Mouse (Mus musculus): ENCODE results near the gene Trmt13. TPM values are rescaled to one million over a fixed set of nuclear protein-coding genes. Genes with fewer than 3 reads are reported as not detected.
A peak's percentile ranks its signal among the peaks of the same experiment; 100 is the strongest.

Trmt13 gene
- polyA plus RNA-seq, 1 experiment from 2014 or later, result 30.3 TPM

DNA sequence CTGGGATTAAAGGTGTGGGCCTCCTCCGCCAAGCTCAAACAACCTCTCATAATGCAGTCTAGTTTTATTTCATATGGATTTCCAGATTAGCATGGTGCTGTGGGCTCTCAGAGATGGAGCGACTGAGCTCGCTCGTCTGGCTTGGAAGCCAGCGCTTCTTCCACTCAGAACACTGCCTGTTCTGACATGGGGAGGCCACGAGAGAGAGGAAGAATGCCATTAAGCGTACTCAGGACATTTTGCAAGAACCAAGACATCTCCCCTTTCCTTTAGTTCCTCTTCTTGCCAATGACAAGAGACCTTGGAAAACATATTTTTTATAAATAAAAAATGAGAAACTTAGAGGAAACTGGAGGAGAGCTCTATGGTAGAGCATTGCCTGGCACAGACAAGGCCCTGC, 34.4 kb upstream of the Trmt13 start:
- Histone ChIP-seq H3K9ac (no peak overlapping the region), H3K27ac (no peak overlapping the region), H3K9me3 (no peaks in the 10 kb centered on the region), H3K4me1 (replicated peaks) (peaks cover 9% of the 10 kb centered on the region), H3K4me3 (no peak overlapping the region), H3K4me2 (no peak overlapping the region), H3K36me3 (peaks cover 47% of the 10 kb centered on the region), H3K27me3 (no peaks in the 10 kb centered on the region)
- 94% methylated on average over 7 of the region's 7 CpGs for WGBS
- ATAC-seq (ENCODE audit: low FRiP score), result no peak

DNA sequence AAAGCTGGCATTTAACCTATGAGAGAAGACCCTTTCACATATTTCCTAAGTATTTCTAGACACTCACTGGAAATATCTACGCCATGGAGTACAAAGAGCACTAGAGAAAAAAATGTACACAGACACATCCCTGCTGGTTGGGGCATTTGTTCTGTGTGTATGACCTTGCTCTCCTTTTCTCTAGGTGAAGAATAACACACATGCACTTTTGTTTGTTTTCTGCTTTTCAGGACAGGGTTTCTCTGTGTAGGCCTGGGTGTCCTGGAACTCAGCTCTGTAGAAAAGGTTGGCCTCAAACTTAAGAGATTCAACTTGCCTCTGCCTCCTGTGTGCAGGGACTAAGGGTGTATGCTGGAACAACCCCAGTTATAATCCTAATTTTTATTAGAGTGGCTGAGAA, 32.0 kb upstream of the Trmt13 start:
- 90% methylated on average over 1 of the region's 1 CpGs for WGBS
- H3K27ac ChIP-seq, result no peak overlapping the region
- no peak for ATAC-seq (ENCODE audit: low FRiP score)
- no peak overlapping the region for H3K4me2 ChIP-seq
- H3K27me3 ChIP-seq, result no peaks in the 10 kb centered on the region
- H3K4me1 ChIP-seq (replicated peaks), result no peaks in the 10 kb centered on the region
- H3K4me3 ChIP-seq, result no peak overlapping the region
- H3K9ac ChIP-seq, result no peak overlapping the region
- no peaks in the 10 kb centered on the region for H3K9me3 ChIP-seq
- peaks cover 67% of the 10 kb centered on the region for H3K36me3 ChIP-seq

DNA sequence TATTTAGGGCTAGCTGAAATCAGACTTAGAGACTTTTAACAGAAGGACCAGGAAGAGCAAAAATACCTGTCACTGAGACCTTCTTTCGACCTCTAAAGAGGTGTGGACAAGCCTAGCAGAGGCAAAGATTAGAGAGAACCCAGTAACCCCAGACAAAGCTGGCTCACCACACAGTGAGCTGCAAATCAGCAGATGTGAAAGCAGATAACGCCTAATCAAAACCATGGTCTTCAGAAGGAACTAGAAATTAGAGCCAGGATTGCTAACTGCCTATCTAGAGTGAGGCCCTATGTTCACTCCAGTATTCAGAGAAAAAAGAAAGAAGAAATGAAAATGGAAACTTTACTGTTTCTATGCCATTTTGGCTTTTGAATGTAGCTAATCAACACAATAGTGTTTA, 28.0 kb upstream of the Trmt13 start:
- Histone ChIP-seq H3K9me3 (no peaks in the 10 kb centered on the region), H3K4me1 (replicated peaks) (no peaks in the 10 kb centered on the region), H3K27me3 (no peaks in the 10 kb centered on the region), H3K9ac (no peak overlapping the region), H3K4me2 (no peak overlapping the region), H3K4me3 (no peak overlapping the region), H3K27ac (no peak overlapping the region), H3K36me3 (peaks cover 88% of the 10 kb centered on the region)
- ATAC-seq (ENCODE audit: low FRiP score), result no peak
- WGBS, result 95% methylated on average over 2 of the region's 2 CpGs

DNA sequence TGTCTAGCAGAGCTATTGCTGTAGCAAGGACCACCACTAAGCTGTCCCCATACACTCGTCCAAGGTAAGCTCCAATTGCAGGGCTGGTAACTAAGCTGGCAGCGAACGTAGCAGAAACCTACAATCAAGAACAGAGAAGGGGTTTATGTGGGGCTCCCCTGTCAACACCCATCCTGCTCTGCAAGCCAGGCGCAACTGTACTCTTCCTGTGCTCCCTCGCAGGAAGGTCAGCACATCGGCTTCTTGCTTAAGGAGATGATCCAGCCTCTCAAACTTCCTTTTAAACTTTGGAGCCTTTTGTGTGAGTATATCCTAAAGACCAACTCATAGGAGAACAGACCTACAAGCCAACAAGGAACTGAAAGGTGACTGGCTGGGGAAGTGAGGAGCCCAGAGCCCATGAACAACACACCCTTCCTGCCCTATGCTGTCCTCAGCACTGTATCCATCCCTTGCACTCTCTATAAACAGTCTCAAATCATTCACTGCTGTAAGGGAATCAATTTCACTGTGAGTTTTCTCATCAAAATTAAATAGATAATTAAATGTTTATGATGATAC, 27.5 kb upstream of the Trmt13 start:
- peaks cover 89% of the 10 kb centered on the region for H3K36me3 ChIP-seq

DNA sequence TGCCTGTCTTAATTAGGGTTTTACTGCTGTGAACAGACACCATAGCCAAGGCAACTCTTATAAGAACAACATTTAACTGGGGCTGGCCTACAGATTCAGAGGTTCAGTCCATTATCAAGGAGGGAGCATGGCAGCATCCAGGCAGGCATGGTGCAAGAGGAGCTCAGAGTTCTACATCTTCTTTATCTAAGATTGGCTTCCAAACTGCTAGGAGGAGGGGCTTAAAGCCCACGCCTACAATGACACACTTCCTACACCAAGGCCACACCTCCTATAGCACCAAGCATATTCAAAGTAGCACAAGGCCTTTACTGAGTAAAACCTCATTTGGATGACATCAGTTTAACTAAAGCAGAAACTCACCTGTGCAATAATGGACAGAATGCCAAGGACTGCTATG, 25.6 kb upstream of the Trmt13 start:
- H3K9me3 ChIP-seq, result no peaks in the 10 kb centered on the region
- no peak overlapping the region for H3K4me2 ChIP-seq
- H3K4me3 ChIP-seq, result no peak overlapping the region
- no peak for ATAC-seq (ENCODE audit: low FRiP score)
- peaks cover 89% of the 10 kb centered on the region for H3K36me3 ChIP-seq
- WGBS, result 82% methylated on average over 1 of the region's 1 CpGs
- H3K9ac ChIP-seq, result no peak overlapping the region
- H3K27me3 ChIP-seq, result no peaks in the 10 kb centered on the region
- H3K27ac ChIP-seq, result no peak overlapping the region
- H3K4me1 ChIP-seq (replicated peaks), result peaks cover 6% of the 10 kb centered on the region

More for the DNA sequence above, 27.5 kb upstream of the Trmt13 start:
- Histone ChIP-seq H3K4me2 (no peak overlapping the region), H3K27me3 (no peaks in the 10 kb centered on the region), H3K9me3 (no peaks in the 10 kb centered on the region), H3K4me3 (no peak overlapping the region), H3K27ac (no peak overlapping the region), H3K9ac (no peak overlapping the region), H3K4me1 (replicated peaks) (no peaks in the 10 kb centered on the region)
- WGBS, result 95% methylated on average over 6 of the region's 6 CpGs
- no peak for ATAC-seq (ENCODE audit: low FRiP score)

DNA sequence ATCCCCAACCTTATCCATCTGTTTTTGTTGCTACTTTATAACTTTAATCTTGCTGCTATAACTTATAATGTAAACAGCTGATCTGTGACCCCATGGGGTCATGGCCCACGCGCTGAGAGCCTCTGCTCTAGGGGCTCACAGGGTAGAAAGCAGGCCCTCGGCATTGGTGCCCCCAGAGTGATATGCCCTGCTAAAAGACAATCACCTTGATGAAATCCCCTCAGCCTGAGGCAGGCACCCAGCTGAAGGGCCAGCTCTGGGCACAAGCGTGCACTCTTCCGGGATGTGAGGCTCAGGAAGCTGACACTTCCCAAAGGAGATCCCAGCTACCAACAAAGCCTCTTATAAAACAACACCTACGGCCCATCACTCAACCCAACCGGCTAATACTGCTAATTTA, 24.2 kb upstream of the Trmt13 start:
- H3K4me3 ChIP-seq, result no peak overlapping the region
- no peak overlapping the region for H3K4me2 ChIP-seq
- no peak for ATAC-seq (ENCODE audit: low FRiP score)
- H3K36me3 ChIP-seq, result peaks cover 92% of the 10 kb centered on the region
- H3K9ac ChIP-seq, result no peak overlapping the region
- no peaks in the 10 kb centered on the region for H3K9me3 ChIP-seq
- 91% methylated on average over 7 of the region's 7 CpGs for WGBS
- H3K4me1 ChIP-seq (replicated peaks), result peaks cover 6% of the 10 kb centered on the region
- H3K27me3 ChIP-seq, result no peaks in the 10 kb centered on the region
- no peak overlapping the region for H3K27ac ChIP-seq

DNA sequence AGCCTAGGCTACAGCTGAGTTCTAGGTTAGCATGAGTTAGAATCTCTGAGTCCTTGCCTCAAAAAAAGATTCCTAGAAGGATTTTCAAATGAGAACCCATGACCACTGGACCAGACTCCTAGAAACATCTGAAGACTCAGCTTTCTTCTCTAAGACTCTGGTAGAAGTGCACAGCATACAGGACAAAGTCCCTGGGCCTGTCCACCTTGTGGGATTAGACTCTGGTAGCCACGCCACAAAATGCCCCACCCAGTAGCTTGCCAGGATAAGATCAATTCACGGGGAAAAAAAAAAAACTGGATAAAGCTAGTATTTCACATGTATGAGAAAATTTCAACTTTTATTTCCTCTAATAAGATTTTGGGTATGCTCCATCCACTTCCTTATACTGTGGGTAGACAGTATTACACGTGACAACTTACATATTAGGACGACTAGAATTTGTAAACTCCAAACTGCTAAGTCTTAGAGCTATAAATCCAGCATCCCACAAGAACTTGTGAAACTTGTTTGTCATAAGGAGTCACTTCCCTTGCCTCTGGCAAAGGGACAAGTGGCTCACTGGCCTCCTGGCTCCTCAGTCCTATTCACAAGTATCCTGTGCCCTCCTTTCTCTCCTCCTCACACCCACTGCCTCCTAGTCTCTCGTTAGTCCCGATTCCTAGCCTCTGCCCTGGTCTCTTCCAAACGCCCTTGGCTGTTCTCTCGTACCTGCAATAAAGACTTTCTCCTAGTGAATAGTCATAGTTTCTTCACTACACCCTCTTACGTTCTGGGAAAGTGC, 23.5 kb upstream of the Trmt13 start:
- 91% methylated on average over 9 of the region's 9 CpGs for WGBS
- ATAC-seq (ENCODE audit: low FRiP score), result no peak

DNA sequence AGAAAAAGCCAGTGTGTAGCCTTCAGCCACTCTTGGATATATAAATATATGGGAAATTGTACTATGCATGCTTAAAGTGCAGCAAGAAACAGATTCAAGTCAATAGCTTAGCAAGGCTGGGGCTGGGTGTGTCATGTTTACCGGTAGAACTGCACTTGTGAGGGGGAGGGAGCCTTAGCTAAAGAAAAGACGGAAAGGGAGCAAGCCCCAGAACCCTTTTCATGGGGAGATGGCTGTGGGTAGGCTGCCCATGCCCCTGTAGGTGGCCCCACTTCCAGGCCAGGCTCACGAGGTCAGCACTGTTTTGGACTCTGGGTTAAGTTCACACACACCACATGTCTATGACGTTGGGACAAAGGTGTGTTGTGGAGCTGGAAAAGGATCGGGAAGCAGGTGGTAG, 21.4 kb upstream of the Trmt13 start:
- Histone ChIP-seq H3K27ac (peak overlapping the region; percentile 66; the same call in 1 of the 2 replicates), H3K27me3 (no peaks in the 10 kb centered on the region), H3K4me2 (no peak overlapping the region), H3K9me3 (no peaks in the 10 kb centered on the region), H3K9ac (no peak overlapping the region), H3K4me3 (no peak overlapping the region), H3K36me3 (peaks cover 88% of the 10 kb centered on the region), H3K4me1 (replicated peaks) (peaks cover 6% of the 10 kb centered on the region)
- WGBS, result 73% methylated on average over 5 of the region's 5 CpGs
- no peak for ATAC-seq (ENCODE audit: low FRiP score)

More for the DNA sequence above, 23.5 kb upstream of the Trmt13 start:
- no peak overlapping the region for H3K9ac ChIP-seq
- H3K27ac ChIP-seq, result no peak overlapping the region
- no peak overlapping the region for H3K4me3 ChIP-seq
- H3K9me3 ChIP-seq, result no peaks in the 10 kb centered on the region
- peaks cover 91% of the 10 kb centered on the region for H3K36me3 ChIP-seq
- no peaks in the 10 kb centered on the region for H3K27me3 ChIP-seq
- H3K4me1 ChIP-seq (replicated peaks), result peaks cover 6% of the 10 kb centered on the region
- no peak overlapping the region for H3K4me2 ChIP-seq

DNA sequence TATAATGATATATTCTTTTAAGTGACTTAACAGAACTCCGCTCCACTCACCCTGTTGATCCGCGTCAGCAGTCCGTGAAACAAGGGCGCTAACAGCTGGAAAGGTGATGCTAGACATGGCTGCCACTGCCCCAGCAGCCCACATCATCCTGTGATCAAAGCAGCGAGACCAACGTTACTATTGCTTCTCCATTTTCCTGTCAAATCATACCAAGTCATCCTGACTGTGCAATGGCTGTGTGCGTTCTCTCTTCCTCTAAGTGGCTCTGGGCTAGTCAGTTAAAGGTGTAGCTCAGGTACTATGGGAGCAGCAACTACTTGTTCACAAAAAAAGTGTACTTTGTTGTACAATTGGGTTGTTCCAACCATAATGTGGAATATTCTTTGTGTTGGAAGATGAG, 20.5 kb upstream of the Trmt13 start:
- WGBS, result 97% methylated on average over 8 of the region's 8 CpGs
- H3K27me3 ChIP-seq, result no peaks in the 10 kb centered on the region
- no peak overlapping the region for H3K4me3 ChIP-seq
- H3K4me1 ChIP-seq (replicated peaks), result peaks cover 6% of the 10 kb centered on the region
- H3K36me3 ChIP-seq, result peaks cover 87% of the 10 kb centered on the region
- no peak for ATAC-seq (ENCODE audit: low FRiP score)
- no peak overlapping the region for H3K27ac ChIP-seq
- H3K9ac ChIP-seq, result no peak overlapping the region
- H3K9me3 ChIP-seq, result no peaks in the 10 kb centered on the region
- H3K4me2 ChIP-seq, result no peak overlapping the region

DNA sequence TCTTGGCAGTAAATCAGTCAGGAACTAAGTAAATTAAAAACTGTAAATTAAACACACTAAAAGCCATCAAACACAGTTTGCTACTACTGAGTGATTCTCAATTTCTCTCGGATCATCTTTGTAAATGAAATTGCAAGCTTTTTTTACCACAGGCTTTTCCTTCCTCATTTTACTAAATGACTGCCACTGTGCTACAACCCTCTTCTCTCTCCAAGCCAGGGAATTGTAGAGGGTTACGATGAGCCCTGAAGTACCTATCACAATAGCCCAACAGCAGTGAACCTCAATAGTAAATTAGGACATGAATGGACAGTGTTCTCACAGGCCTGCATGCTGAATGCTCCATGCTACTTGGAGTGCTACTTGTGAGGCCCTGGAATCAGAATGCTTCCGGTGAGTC, 19.7 kb upstream of the Trmt13 start:
- Histone ChIP-seq H3K4me3 (no peak overlapping the region), H3K4me1 (replicated peaks) (peaks cover 6% of the 10 kb centered on the region), H3K9ac (no peak overlapping the region), H3K27ac (no peak overlapping the region), H3K9me3 (no peaks in the 10 kb centered on the region), H3K27me3 (no peaks in the 10 kb centered on the region), H3K36me3 (peaks cover 79% of the 10 kb centered on the region), H3K4me2 (no peak overlapping the region)
- no peak for ATAC-seq (ENCODE audit: low FRiP score)
- 94% methylated on average over 3 of the region's 3 CpGs for WGBS

DNA sequence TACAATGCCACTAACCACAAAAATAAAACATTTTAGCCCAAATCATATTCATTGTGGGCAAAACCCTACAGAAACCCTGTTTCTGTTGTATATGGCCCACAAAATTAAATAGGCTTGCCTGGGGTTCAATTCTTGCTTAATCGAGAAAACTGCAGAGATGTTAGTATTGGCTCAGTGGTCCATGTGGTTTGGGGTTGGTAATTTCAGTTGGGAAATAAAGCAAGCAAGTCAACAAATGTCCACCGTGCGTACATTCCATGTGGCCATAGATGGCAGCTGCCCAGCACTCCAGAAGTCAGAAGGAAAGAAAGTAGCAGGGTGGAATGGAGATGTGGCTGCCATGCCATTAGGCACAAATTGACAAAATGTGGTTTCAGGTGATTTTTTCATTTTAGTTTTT, 18.6 kb upstream of the Trmt13 start:
- Histone ChIP-seq H3K4me2 (no peak overlapping the region), H3K4me1 (replicated peaks) (peaks cover 6% of the 10 kb centered on the region), H3K4me3 (no peak overlapping the region), H3K27ac (no peak overlapping the region), H3K36me3 (peaks cover 68% of the 10 kb centered on the region), H3K27me3 (no peaks in the 10 kb centered on the region), H3K9ac (no peak overlapping the region), H3K9me3 (no peaks in the 10 kb centered on the region)
- ATAC-seq (ENCODE audit: low FRiP score), result no peak
- WGBS, result 91% methylated on average over 3 of the region's 3 CpGs

DNA sequence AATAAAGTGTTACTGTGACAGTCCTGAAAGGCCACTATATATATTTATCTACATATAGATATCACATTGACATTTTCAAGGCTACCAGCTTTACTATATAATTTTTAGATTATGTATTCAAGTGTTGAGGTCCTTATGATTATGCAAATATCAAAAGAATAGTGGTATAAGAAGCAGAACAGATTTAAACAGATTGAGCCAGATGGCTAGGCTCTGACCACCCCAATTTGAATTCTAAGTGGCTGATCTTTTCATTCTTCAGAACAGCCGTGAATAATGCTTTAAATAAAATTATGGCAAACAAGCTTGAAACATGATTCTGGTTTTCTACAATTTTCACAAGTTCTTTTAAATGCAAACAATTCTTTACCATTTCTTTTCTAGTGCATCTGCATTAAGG, 17.1 kb upstream of the Trmt13 start:
- H3K9me3 ChIP-seq, result no peaks in the 10 kb centered on the region
- 68% methylated on average over 1 of the region's 1 CpGs for WGBS
- no peak overlapping the region for H3K9ac ChIP-seq
- no peak overlapping the region for H3K27ac ChIP-seq
- peaks cover 57% of the 10 kb centered on the region for H3K36me3 ChIP-seq
- no peak for ATAC-seq (ENCODE audit: low FRiP score)
- no peak overlapping the region for H3K4me3 ChIP-seq
- H3K4me2 ChIP-seq, result no peak overlapping the region
- peaks cover 6% of the 10 kb centered on the region for H3K4me1 ChIP-seq (replicated peaks)
- H3K27me3 ChIP-seq, result no peaks in the 10 kb centered on the region

DNA sequence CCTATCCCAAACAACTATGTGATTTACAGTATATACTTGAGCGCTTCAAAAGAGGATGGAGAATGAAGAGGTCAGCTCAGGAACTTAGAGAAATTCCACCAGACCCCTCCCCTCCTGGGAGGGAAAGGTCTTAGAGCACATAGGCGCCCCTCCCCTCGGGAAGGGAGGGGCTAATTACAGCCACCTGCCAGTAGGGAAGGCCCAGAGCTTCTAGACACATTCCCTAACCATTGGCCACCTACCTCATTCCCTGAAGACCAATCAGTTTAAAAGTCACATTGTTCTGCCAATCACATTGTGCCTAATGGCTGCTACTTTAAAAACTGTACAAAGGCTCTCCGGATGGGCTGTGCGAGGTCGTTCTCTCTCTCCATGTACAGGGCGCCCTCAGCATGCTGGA, 8.3 kb upstream of the Trmt13 start:
- Histone ChIP-seq H3K36me3 (peaks cover 36% of the 10 kb centered on the region), H3K27ac (no peak overlapping the region), H3K4me1 (replicated peaks) (no peaks in the 10 kb centered on the region), H3K9me3 (no peaks in the 10 kb centered on the region), H3K9ac (no peak overlapping the region), H3K4me3 (no peak overlapping the region), H3K4me2 (no peak overlapping the region), H3K27me3 (no peaks in the 10 kb centered on the region)
- no peak for ATAC-seq (ENCODE audit: low FRiP score)
- 91% methylated on average over 7 of the region's 7 CpGs for WGBS
